Mouse (Mus musculus) erythroblast, embryonic 14.5 days (primary cell): ENCODE measurements around the gene Srsf3. TPM values are rescaled to one million over a fixed set of nuclear protein-coding genes. Genes with fewer than 3 reads are reported as not detected.

ENCODE experiments used
- H3K27me3 ChIP-seq: 2 replicates; pipeline ENCODE4 v1.6.1; 2012; ENCODE audit warnings: inconsistent platforms; ENCODE audit not compliant: control insufficient read depth
- H3K36me3 ChIP-seq: 2 replicates; pipeline ENCODE4 v1.6.1; 2012; ENCODE audit warnings: mild to moderate bottlenecking, inconsistent platforms; ENCODE audit not compliant: control insufficient read depth
- H3K4me1 ChIP-seq: 2 replicates; pipeline ENCODE4 v1.6.1; 2012; ENCODE audit warnings: inconsistent platforms; ENCODE audit not compliant: control insufficient read depth
- H3K4me3 ChIP-seq: replicated peaks from 2 replicates; pipeline ENCODE3; 2012; ENCODE audit warnings: moderate library complexity, mild to moderate bottlenecking, inconsistent platforms
- H3K9me3 ChIP-seq: 2 replicates; pipeline ENCODE4 v1.6.1; 2012; ENCODE audit warnings: low read length, inconsistent platforms, mixed read lengths; ENCODE audit not compliant: control insufficient read depth
- GATA1 ChIP-seq: IDR thresholded peaks from 2 replicates; pipeline ENCODE4 v1.6.1; 2012; ENCODE audit warnings: low read length, inconsistent platforms, mixed read lengths
- TAL1 ChIP-seq: IDR thresholded peaks from 3 replicates; pipeline ENCODE4 v1.6.1; 2012; ENCODE audit warnings: low read length, inconsistent platforms, mixed read lengths
- polyA plus RNA-seq: library from polyadenylated mRNA; stranded (reverse); fragments of >175 nt; gene quantifications from 2 replicates; pipeline ENCODE4 v1.2.3, GENCODE M21; 2012

Srsf3 gene
- polyA plus RNA-seq, 1 experiment = 3.2 TPM

- H3K27me3 ChIP-seq = no peaks in the 10 kb centered on the region
- TF ChIP-seq GATA1 (no peak), TAL1 (no peak)
- peaks cover 69% of the 10 kb centered on the region for H3K36me3 ChIP-seq
- no peaks in the 10 kb centered on the region for H3K9me3 ChIP-seq
- no peak overlapping the region for H3K4me3 ChIP-seq
- H3K4me1 ChIP-seq = peaks cover 18% of the 10 kb centered on the region
Observed at GRCm38 (mm10) chr17:29049508-29049889, 17.1 kb downstream of the Srsf3 start.

GRCm38 (mm10) chr17:29049923-29050322 is 17.5 kb downstream of the Srsf3 start:
- H3K9me3 ChIP-seq = no peaks in the 10 kb centered on the region
- peaks cover 17% of the 10 kb centered on the region for H3K4me1 ChIP-seq
- peaks cover 65% of the 10 kb centered on the region for H3K36me3 ChIP-seq
- TF ChIP-seq GATA1 (no peak), TAL1 (no peak)
- no peaks in the 10 kb centered on the region for H3K27me3 ChIP-seq
- no peak overlapping the region for H3K4me3 ChIP-seq

GRCm38 (mm10) chr17:29050791-29051190 is 18.4 kb downstream of the Srsf3 start:
- TF ChIP-seq TAL1 = no peak
- no peak for TF ChIP-seq GATA1
- H3K36me3 ChIP-seq = peaks cover 56% of the 10 kb centered on the region
- H3K27me3 ChIP-seq = no peaks in the 10 kb centered on the region
- H3K9me3 ChIP-seq = no peaks in the 10 kb centered on the region
- no peak overlapping the region for H3K4me3 ChIP-seq
- peaks cover 17% of the 10 kb centered on the region for H3K4me1 ChIP-seq

GRCm38 (mm10) chr17:29053067-29053466 is 20.6 kb downstream of the Srsf3 start:
- H3K9me3 ChIP-seq = no peaks in the 10 kb centered on the region

GRCm38 (mm10) chr17:29053841-29054240 is 21.4 kb downstream of the Srsf3 start:
- TF ChIP-seq GATA1 (no peak), TAL1 (no peak)
- Histone ChIP-seq H3K27me3 (no peaks in the 10 kb centered on the region; the same call in 1 of the 2 replicates), H3K36me3 (peaks cover 26% of the 10 kb centered on the region), H3K4me3 (no peak overlapping the region), H3K4me1 (peaks cover 14% of the 10 kb centered on the region), H3K9me3 (no peaks in the 10 kb centered on the region)

More at GRCm38 (mm10) chr17:29053067-29053466, 20.6 kb downstream of the Srsf3 start:
- H3K27me3 ChIP-seq = no peaks in the 10 kb centered on the region; the same call in 1 of the 2 replicates
- H3K36me3 ChIP-seq = peaks cover 34% of the 10 kb centered on the region
- no peak overlapping the region for H3K4me3 ChIP-seq
- H3K4me1 ChIP-seq = peaks cover 17% of the 10 kb centered on the region
- no peak for TF ChIP-seq GATA1
- no peak for TF ChIP-seq TAL1

GRCm38 (mm10) chr17:29054429-29054828 is 22.0 kb downstream of the Srsf3 start:
- Histone ChIP-seq H3K36me3 (peaks cover 22% of the 10 kb centered on the region), H3K4me3 (no peak overlapping the region), H3K27me3 (no peaks in the 10 kb centered on the region; the same call in 1 of the 2 replicates), H3K9me3 (no peaks in the 10 kb centered on the region), H3K4me1 (peaks cover 10% of the 10 kb centered on the region)
- TF ChIP-seq TAL1 = no peak
- no peak for TF ChIP-seq GATA1

GRCm38 (mm10) chr17:29055586-29055985 is 23.2 kb downstream of the Srsf3 start:
- no peaks in the 10 kb centered on the region for H3K9me3 ChIP-seq
- H3K4me1 ChIP-seq = no peaks in the 10 kb centered on the region; the same call in 1 of the 2 replicates
- H3K27me3 ChIP-seq = no peaks in the 10 kb centered on the region; the same call in 1 of the 2 replicates
- no peak overlapping the region for H3K4me3 ChIP-seq
- TF ChIP-seq TAL1 (no peak), GATA1 (no peak)
- peaks cover 11% of the 10 kb centered on the region for H3K36me3 ChIP-seq

GRCm38 (mm10) chr17:29056207-29056606 is 23.8 kb downstream of the Srsf3 start:
- TF ChIP-seq GATA1 (no peak), TAL1 (no peak)
- H3K4me1 ChIP-seq = no peaks in the 10 kb centered on the region; the same call in 1 of the 2 replicates
- H3K27me3 ChIP-seq = no peaks in the 10 kb centered on the region; the same call in 1 of the 2 replicates
- no peak overlapping the region for H3K4me3 ChIP-seq
- no peaks in the 10 kb centered on the region for H3K9me3 ChIP-seq
- H3K36me3 ChIP-seq = peaks cover 5% of the 10 kb centered on the region

- H3K4me3 ChIP-seq = no peak overlapping the region
- TF ChIP-seq GATA1 (no peak), TAL1 (no peak)
- no peaks in the 10 kb centered on the region; the same call in 1 of the 2 replicates for H3K4me1 ChIP-seq
- H3K27me3 ChIP-seq = no peaks in the 10 kb centered on the region; the same call in 1 of the 2 replicates
- peaks cover 5% of the 10 kb centered on the region for H3K36me3 ChIP-seq
- no peaks in the 10 kb centered on the region for H3K9me3 ChIP-seq
Observed at GRCm38 (mm10) chr17:29056699-29057151, 24.3 kb downstream of the Srsf3 start.
